Mouse (Mus musculus) sigmoid colon, adult 10 weeks (tissue): ENCODE data around the gene Fmo2. TPM values are rescaled to one million over a fixed set of nuclear protein-coding genes. Genes with fewer than 3 reads are reported as not detected.

Experiments used
- polyA plus RNA-seq: library from polyadenylated mRNA; stranded (reverse); fragments of 350-450 nt; fragmentation: Illumina TruSeq; extraction: RNeasy Lipid Tissue Mini Kit (QIAGEN cat#74804); gene quantifications from one replicate; pipeline ENCODE4 v1.2.3, GENCODE M21; 2014; ENCODE audit warnings: low read depth, low replicate concordance

The Fmo2 gene
- polyA plus RNA-seq = 102 TPM

DNA sequence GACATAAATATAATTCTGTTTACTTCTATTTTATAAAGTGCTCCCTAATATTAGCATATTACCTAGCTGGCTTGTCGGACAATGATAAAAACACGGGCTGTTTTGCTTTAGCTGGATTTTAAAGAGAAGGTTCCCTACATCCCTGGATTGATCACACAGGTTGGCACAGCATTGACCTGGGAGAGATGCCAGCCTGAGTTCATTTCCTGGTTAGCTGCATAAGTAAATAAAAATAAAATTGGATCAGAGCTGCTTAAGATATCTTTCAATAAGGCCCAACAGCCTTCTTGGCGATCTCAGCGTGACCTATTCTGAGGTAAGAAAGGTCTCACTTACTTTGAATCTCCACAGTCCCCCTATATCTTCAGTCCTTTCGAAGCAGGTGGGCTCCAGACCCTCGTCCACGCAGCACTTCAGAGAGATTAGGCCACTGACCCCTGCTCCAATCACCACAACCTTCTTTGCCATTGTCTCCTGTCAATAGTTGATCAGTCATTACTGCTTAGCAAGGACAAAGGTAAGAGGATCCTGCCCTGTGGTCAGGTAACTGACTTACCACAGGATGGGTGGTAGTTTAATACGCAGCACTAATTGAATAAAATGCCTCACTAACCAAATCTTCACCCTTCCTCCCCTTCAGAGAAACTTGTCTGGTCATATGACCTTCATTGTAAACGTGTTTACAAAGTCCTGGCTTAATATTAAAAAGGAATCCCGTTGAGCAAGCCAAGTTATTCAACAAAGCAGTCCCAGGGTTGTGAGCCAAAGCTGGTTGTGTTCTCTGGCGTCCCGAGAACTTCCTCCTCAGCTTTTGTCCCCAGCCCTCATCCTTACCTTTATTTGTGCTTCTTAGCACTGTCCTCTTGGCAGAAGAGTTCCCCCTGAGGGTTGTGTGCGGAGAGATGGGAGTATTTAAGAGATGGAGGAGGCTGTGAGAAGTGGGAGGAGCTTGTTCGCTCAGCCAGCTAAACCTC is at the start of gene Fmo2:
TSS of gene Fmo2 (minus strand) at position 889 of the 974 bp plus-strand sequence.

DNA sequence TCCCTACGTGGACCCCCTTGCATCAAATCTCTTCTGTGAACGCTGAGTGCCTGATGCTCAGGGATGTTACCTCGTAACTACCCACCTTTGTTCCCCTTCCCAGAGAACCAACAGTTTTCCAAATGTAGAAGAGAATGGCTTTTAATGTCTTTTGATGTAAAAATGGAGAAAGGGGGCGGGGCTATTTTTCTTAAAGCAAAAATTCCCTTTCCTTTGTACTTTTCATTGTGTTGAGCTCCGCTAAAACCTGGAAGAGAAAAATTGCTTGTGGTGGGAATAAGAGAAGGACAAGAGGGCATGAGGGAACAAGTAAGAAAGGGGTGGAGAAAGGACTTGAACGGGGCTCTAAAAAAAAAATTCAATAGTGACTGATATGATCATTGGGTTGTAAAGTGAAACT is 38.9 kb upstream of the Fmo2 start, which contains the start of gene Fmo6:
TSS of gene Fmo6 (minus strand) at position 101 of the 400 bp plus-strand sequence.

DNA sequence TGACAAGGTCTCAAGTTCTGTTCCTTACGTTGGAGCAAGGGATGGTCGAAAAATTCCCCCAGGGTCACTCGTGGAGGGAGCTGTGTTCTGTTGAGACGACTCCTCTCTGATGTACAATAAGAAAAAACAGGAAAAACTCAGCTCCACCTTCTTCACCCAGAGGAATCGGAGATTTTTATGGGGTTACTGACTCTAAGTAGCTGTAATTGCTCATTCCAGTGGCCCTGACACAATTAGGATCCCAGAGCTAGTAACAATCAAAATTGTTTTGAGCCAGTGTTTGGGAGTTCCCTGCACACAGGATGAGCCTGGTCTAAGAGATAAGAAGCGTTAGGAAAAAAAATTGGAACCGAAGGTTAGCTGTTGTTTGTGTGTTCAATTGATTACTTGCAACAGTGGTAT is 32.2 kb downstream of the Fmo2 start, which contains the start of gene Fmo1:
TSS of gene Fmo1 (minus strand) at position 331 of the 402 bp plus-strand sequence.

Other genes starting within 250 kb of the Fmo2 start
- gene Myocos, start 240.5 kb downstream of the Fmo2 start, polyA plus RNA-seq = not detected
- 81.9 TPM for gene Prrc2c, start 158.2 kb downstream of the Fmo2 start, polyA plus RNA-seq
- 18.5 TPM for gene Fmo4, start 84.8 kb downstream of the Fmo2 start, polyA plus RNA-seq
- gene Fmo1, start 32.1 kb downstream of the Fmo2 start, polyA plus RNA-seq = 36.3 TPM
- not detected for gene Fmo6, start 38.8 kb upstream of the Fmo2 start, polyA plus RNA-seq
- gene Fmo3, start 85.8 kb upstream of the Fmo2 start, polyA plus RNA-seq = not detected
- not detected for gene Mroh9, start 186.9 kb upstream of the Fmo2 start, polyA plus RNA-seq